Mouse (Mus musculus): ENCODE results near the gene Uaca.

- TF ChIP-seq CTCF (IDR thresholded peaks at IDR 0.05): no peak
- TF ChIP-seq EP300 (IDR thresholded peaks at IDR 0.05; ENCODE audit: insufficient read depth, low read depth, low read length): no peak
- no peak for TF ChIP-seq POLR2A (IDR thresholded peaks at IDR 0.05; ENCODE audit: insufficient read depth, low read depth, low read length)
Measured at GRCm38 (mm10) chr9:60782057-60782789, 12.1 kb upstream of the Uaca start.

Data from heart, adult 2 months (tissue).